Mouse (Mus musculus) hindlimb bud, embryonic 11.5 days (tissue): Measurements from ENCODE around the gene Tnk1.

ENCODE experiments used
- DNase-seq: peaks from one replicate; pipeline ENCODE4 v3.0.0-alpha.2; 2012; ENCODE audit warnings: low read depth, low spot score; ENCODE audit errors: extremely low spot score

The Tnk1 gene

DNA sequence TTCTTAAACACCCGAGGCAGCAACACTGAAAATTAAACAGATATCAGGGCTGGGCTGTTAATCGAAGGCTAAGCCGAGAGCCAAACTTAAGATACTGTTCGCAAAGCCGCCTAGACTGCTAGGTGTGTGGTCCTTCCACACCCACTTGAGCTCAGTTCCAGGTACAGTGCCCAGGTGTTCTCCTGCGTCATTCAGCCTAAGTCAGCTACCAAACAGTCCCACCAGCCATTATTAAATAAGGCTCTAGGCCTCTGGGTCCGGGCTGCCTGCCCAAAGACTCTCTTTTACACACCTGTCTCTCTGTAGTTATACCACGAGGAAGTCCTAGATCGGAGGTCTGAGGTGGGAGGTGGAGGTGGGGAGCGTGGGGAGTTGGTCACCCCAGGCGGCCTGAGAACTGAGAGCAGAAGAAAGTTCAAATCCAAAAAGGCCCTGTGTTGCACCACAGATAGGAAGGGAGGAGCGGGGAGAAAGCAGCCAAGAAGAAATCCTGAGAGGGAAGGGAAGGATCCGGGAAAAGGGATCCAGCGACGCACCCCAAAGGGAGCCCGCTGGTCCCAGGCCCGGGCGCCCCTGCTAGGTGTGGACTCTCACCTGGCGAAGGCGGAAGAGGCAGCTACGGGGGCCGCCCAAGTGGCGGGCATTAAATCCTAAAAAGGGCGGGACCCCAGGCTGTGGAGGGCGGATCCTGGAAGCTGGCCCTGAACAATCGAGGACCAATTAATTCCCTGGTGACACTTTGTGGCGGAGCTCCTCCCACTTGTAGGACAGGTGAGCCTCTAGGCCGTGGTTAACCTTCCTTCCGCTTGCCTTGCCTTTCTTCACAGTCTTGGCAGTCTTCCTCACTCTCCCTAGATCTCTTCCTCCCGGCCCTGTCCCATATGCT is at the start of gene Tnk1:
TSS of gene Tnk1 (minus strand) at position 618 of the 886 bp plus-strand sequence.
- DNase-seq: no peak

DNA sequence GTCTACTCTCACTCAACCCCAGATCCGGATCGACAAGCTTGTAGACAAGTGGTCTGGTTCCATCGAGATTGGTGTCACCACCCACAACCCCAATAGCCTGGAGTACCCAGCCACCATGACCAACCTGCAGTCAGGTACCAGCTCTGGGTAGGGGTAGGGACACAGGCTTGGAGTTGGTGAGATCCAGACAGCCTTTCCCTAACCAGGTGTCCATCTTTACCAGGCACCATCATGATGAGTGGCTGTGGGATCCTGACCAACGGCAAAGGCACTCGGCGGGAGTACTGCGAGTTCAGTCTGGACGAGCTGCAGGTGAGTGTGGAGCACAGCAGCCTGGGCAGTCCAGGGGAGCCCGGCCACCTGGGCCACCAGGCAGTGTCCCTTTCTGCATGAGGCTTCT is 45.8 kb upstream of the Tnk1 start:
- no peak for DNase-seq

DNA sequence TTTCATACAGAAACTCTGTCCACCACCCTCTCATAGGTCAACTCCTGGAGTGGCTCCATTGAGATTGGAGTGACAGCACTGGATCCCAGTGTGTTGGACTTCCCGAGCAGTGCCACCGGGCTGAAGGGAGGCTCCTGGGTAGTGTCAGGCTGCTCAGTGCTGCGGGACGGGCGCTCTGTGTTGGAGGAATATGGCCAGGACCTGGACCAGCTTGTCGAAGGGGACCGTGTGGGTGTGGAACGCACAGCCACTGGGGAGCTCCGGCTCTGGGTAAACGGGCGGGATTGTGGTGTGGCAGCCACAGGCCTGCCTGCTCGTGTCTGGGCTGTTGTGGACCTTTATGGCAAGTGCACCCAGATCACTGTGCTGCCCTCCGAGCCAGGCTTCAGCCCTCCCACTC is 44.4 kb upstream of the Tnk1 start:
- no peak for DNase-seq

DNA sequence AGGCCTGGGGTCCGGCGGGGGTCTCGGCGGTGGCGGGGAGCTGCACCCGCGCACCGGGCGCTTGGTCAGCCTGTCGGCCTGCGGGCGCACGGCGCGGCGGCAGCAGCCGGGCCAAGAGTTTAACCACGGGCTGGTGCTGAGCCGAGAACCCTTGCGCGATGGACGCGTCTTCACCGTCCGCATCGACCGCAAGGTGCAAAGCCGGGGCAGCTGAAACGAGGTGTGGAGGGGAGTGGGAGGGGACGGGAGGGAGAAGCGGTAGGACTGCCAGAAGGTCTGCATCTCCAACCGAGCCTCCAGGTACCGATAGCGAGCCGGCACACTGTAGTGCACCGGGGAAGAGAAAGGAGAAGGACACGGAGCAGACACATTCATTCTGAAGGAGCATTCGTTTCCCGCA is 43.5 kb upstream of the Tnk1 start:
- no peak for DNase-seq

- DNase-seq: no peak
These were observed 42.9 kb upstream of the Tnk1 start for GRCm38 (mm10) chr11:69901406-69901846.

DNA sequence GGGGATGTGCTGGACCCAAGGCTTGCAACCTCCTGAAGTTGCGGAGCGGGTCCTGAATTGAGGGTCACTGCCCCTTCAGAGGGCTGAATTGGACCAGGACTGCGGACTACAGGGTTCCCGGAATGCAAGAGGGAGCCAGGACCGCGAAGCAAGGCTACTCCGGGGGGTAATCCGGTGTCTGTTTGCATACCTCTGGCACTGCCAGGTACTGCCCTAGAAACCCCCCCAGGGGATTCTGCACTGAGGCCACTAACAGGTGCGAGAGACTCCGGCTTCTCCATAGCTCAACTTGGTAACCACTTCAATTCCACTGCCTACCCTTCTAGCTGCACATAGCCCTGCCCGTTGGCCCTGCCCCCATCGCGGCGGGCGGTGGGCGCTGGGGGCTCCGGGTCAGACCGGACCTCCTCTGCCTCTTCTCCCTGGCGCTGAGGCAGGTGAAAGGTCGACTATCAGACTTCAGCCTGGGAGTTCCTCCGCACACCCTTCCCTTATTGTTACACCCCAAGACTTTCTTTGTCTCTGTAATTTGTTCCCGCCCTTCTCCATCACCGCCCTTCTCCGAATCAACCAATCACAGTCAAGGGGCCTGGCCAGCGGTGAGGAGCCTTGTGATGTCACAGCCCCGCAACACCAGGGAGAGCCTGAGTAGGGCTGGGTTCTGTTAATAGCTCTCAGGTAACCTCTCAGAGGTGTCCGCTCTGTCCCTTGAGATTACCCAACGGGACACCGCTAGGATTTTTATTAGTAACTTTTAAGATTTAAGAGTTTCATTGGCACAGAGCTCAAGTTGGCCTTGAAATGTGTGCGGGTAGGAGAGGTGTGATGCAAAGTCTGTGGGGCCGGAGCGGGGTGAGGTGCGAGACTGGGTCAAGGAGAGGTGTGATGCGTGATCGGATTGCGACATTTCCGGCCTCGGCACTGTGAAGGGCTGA is 42.2 kb upstream of the Tnk1 start, which contains the start of the genes 2810408A11Rik and Neurl4:
TSS of gene 2810408A11Rik (minus strand) at position 517 of the 935 bp plus-strand sequence.
TSS of gene Neurl4 (plus strand) at position 602 of the 935 bp plus-strand sequence.
- peak; percentile 98 for DNase-seq

- DNase-seq: no peak
These were observed 41.3 kb upstream of the Tnk1 start for GRCm38 (mm10) chr11:69899870-69900269.

DNA sequence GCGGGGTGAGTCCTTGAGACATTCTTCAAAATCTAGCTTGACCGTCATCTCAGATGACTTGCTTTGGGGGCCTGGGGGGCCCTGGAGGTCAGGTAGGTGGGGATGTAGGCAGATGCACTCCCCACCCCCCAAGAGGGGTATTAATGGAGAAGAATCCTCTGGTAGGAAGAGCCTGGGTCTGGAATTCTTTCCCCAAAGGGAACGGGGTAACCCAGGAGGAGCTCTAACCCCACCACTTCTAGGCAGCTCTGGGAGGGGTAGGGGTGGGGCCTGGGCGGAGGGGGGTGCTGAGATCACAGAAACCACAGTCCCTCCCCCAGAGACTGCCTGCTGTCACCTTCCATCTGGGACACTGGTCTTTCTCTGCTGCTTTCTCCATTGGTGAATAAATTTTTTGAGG is 36.8 kb upstream of the Tnk1 start, which contains the start of gene Acap1:
TSS of gene Acap1 (minus strand) at position 249 of the 400 bp plus-strand sequence.
- DNase-seq: no peak

GRCm38 (mm10) chr11:69894671-69895070 is 36.1 kb upstream of the Tnk1 start:
- DNase-seq: no peak

DNA sequence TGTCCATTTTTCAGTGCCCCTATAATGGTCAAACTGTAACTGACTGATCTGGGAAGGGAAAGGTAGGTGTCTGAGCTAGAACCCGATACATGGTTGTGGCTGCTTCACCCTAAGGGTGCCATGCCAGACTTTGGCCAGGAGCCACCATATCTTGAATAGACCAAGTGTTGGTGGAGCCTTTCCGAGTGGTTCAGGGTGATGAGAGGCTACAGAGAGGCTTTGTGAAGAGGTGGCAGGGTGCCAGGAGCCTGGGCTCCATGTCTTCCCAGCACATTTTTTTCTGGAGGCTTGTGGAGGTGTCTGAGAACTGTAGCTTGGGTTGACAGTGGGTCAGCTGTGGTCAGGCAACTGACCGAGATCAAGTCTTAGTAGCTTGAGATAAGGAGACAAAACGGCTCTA is 33.0 kb upstream of the Tnk1 start:
- DNase-seq: no peak

GRCm38 (mm10) chr11:69886907-69887635 is 28.5 kb upstream of the Tnk1 start:
- DNase-seq: no peak

DNA sequence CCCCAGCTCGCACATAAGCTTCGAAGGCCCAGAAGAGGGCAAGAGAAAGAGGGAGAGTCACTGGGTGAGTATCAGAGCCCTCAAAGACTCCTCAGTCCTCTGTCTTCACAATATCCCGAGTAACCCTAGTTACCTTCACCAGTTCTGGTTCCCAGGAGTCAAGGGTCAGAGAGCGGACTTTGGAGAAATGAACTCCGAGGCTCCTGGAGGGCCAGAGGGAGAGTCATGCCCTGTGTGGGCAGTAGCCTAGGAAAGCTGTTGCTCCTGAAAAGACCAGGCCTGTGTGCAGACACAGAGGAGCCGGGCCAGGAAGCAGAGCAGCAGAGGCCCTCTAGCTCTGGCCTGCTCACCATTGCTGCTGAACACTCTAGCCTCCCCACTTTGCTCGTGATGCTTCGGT is 26.1 kb upstream of the Tnk1 start:
- DNase-seq: no peak

- no peak for DNase-seq
These were observed 25.7 kb upstream of the Tnk1 start for GRCm38 (mm10) chr11:69884240-69884639.

DNA sequence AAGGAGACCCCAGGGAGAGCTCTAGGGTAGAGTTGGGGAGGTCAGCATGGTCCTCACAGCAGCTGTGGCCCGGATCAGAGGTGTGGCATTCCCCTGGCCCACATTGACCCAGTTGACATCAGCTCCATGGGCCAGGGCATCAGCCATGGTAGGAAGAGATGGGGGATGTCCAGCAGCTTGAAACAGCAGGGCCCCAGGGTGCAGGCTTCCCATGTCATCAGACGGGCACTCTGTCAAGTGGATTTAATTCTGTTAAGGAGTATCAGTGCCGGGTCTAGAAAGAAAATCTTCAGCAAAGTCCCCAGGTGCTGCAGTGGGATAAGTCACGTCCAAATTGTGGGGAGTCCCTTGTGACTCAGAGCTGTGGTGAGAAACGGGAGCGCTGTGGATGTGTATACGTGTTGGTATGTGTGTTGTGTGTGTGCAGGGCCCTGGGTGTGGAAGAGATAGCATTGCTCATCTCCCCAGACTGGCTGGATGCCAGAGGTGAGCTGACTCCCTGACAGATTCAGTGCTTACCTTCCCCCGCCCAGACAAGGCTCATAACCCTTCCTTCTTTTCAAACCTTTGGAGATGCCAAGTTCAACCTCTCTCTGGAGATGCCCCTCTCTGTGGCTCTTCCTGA is 25.1 kb upstream of the Tnk1 start:
- DNase-seq: no peak

DNA sequence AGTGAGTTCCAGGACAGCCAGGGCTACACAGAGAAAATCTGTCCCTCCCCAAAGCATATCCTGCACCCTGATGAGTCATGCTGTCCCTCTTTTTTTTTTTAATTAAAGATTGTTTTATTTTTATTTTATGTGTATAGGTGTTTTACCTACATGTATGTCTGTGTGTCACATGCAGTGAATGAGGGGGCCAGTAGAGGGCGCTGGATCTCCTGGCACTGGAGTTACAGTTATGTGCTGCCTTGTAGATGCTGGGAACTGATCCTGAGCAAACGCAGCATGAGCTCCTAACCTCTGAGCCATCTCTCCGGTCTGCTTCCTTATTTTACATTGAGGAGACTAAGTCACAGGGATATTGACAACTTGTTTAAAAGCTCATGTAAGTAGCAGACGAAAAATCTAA is 24.5 kb upstream of the Tnk1 start:
- no peak for DNase-seq

DNA sequence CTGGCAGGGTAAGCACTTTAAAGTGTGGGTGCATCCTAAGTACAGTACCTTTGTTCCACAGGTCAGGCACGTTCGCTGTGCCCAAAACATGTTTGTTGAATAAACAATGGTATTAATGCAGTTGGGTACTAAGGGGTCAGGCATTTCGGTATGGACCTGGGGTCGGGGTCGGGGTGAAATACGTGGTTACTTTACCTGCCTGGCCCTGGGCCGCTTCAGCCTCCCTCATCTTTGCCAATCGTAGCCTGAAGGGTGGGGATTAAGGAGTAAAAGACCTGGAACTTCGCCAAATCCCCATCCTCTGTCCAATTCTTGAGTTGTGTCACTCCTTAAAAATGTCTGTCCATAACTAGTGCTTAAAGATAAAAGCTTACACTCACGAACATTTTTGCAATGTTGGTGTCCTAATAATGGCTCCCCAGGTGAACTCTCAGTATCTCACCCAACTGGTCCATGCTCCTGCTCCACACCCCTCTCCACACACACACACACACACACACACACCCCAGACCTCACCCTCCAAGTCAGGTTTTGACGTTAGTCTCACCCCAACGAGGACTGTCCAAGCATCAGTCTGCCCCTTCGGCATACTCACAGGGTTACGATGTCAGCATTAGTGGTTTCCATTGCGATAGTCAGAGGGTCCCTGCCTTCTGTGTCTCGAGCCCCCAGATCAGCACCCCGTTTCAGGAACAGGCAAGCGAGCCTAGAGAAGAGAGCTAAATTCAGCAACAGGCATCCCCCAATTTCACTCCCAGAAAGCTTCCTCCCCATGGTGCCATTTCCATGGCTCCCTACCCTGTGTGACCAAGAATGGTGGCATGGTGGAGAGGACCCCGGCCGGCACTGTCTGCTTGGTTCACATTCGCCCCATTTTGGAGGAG is 23.5 kb upstream of the Tnk1 start:
- no peak for DNase-seq

DNA sequence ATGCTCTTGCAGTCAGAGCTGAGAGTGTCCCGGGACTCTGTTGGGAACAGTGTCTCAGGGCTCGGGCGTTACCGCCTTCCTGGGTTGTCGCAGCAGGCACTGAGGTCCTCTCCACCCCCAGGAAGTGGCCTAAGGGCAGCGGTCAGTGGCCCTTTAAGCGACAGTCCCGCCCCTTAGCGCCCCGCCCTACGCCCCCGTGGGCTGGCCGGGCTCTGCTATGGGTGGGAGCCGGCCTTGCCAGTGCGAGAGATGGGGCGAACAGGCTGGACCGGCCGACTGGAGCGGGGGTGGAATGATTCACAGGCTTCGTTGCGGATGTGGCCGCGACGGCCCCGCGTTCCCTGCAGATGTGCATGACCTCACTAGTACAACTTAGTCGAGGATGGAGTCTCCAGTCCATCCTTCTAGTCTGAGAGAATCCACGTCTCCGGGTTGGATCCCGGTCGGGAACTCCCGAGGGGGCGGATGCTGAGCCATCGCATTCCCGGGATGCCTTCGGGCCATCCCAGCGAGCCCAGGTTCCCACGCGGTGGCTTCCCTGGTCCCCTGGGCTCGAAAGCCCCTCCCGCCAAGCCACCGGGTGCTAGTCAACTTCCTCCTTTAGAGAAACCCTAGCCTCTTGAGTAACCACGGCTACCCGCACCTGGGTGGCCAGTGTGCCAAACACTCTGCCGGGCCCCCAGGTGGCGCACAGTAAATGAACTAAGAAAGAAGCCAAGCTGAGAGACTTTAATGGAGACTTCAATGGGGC is 22.5 kb upstream of the Tnk1 start, which contains the start of gene Kctd11:
TSS of gene Kctd11 (minus strand) at position 554 of the 751 bp plus-strand sequence.
- no peak for DNase-seq

DNA sequence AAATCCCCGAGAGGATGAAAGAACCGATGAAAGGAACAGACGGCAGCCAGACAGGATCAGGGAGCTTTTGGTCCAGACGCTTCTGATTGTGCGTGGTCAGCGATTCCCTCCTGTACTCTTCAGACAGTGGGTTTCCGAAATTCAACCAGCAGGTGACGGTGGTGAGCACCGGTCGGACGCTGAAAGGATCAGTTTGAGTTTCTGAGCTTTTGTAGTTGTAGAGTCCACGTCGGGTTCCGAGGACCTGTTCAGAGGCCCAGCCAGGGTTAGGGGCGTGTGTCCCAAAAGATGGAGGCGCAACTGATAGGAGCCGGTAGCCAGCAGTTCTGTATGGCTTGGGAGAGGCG is 21.9 kb upstream of the Tnk1 start:
- no peak for DNase-seq

GRCm38 (mm10) chr11:69879711-69880110 is 21.2 kb upstream of the Tnk1 start:
- no peak for DNase-seq
